Mouse (Mus musculus) regulatory T cell (primary cell): ENCODE results near the gene Pknox1.
"Not testable (repeated sequence)": the region's sequence is repeated elsewhere in the genome, so short reads cannot be mapped to it uniquely, and the experiment has no call there.

Experiments
- in situ Hi-C: fragments of 300-600 bp; cut with MboI, MseI; formaldehyde crosslinking; loops from one replicate; pipeline ENCODE4 v1.15.1; 2025; ENCODE audit warnings: high pct_unique_total_duplicates

Pknox1 gene

GRCm38 (mm10) chr17:31595077-31595476, 30.5 kb downstream of the Pknox1 start:
- in situ Hi-C loops: no loop called here

DNA sequence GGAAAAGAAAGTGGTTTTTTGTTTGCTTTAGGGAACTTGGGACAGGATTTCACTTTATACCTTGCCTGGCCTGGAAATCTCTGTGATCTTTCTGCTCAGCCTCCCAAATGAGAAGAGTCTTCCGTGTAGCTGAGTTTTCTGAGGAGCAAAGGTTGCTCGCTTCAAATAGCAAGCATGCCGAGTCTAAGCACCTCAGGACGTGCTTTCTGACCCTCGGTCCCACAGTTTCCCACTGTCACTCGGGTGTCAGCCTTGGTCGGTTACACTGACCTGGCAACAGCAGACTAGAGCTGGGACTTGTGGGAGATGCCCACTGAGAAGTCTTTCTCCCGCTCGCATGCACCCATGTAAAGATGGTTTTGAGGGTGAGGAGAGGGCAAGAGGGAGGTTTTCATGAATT, 33.4 kb downstream of the Pknox1 start:
- in situ Hi-C loops: no loop called here

- in situ Hi-C loops: no loop called here
Measured at GRCm38 (mm10) chr17:31598593-31598992, 34.1 kb downstream of the Pknox1 start.

DNA sequence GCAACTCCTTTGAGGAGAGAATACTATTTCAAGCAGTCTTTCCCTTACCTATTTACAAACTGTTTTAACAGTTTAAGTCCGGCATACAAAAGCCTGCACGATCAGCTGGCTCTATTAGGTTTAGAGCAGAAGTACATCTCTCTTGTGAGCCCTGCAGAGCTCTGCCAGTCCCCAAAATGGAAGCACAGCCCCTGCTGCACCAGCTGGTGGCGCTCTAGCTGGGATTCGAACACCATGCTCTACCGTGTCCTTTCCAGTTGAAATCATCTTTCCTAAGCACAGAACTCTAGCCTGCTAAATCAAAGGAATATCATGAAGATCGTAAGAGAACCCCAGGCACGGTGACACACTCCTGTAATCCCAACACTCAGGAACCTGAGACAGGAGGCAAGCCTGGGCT, 41.9 kb downstream of the Pknox1 start:
- in situ Hi-C loops: no loop called here

GRCm38 (mm10) chr17:31607256-31607951, 42.9 kb downstream of the Pknox1 start:
- in situ Hi-C loops: no loop called here

DNA sequence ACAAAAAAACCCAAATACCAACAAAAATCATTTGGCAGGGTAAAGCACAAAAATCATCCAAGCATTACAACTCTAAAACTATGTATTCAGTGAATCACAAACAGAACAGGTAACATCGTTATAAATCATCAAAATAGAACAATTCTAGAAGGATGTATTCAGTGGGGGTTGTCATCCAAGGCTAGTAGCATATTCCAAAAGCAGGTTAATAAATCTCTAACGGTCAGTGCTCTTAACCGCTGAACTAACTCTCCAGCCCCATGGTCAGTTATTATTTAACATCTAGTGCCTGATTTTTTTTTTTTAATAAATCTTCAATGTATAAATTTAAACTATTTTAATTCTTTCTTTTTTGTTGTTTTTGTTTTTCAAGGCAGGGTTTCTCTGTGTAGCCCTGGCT, 44.6 kb downstream of the Pknox1 start:
- in situ Hi-C loops: not testable (repeated sequence)

DNA sequence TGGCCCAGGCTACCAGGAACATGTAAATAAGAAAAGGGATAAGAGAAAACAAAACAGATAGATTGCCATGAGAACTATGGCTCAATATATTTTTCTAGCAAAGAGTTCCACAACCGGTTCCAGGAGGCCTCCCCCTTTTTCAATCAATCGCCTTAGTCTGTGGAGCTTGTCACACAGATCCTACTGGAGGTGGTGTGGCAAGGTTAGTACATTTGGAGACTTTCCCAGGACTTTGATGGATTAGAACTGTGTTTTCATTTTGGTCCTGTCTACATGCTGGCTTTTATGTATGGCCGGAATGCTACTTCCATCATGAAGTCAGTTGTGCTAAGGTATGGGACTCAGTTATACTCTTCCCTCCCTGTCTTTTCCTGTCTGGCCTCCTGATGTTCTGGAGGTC, 45.4 kb downstream of the Pknox1 start:
- in situ Hi-C loops: no loop called here

- in situ Hi-C loops: no loop called here
Measured at GRCm38 (mm10) chr17:31613086-31613755, 48.7 kb downstream of the Pknox1 start.

DNA sequence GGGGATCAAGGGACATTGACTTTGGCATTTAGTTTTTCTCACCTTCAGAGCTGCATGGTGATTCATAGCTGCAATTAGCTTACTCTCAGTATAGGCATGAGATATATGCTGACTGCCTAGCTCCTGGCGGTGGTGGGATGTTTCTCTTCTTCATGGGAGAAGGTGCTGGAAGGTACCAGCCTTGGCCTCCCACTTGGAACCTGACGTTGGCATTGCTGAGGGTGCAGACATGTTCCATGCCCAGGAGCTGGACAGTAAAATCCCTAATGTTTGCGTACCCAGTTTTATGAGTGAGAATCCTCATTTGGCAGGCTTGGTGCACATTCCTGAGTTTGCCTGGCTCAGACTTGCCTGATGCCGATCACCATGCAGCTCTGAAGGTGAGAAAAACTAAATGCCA, 58.6 kb downstream of the Pknox1 start:
- in situ Hi-C loops: no loop called here

DNA sequence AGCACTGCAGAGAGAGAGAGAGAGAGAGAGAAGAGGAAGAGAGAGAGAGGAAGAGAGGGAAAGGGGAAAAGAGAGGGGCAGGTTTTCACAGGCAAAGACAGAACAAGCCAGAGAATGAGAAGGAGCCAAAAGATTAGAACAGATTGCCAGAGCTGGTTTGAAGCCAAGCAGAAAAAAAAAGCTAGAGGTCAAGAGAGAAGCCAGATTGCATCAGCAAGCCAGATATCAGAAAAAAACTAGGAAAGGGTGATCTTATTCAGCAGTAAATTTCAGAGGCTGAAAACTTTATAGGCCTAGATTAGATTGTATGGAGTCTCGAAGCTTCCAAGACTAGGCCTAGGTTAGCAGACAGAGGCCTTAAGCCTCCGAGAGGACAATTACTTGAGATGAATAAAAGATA, 63.4 kb downstream of the Pknox1 start:
- in situ Hi-C loops: no loop called here

DNA sequence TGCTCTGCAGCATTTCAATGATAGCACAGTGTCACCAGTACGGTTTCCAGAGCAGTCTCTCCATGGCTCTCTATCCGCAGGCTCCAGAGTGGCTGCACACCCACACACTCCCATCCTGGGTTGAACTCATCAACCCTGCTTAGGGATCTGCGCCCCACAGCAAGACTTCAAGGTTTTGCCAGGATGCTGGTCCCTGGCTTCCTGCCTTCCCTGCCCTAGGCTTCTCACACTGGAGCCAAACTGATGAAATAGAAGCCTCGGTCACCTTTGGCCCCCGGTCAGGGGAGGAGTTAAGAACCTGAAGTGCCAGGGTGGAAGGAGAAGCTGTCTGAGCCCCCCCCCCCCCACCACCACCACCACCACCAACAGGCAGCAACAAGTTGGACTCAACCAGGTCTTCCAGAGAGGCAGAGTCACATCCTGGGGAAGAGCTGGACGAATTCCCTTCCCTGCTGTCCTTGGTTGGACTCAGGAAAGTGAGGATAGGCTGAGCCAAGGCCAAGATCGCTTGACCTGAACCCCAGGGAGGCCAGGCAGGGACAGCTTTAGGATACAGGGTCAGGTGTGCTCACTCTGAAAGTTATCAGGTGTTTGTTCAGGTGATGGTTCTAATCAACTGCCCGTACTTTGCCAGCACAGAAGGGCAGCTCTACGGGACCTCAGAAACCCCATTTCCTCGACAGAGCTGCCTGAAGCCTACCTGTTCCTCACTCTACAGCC, 66.7 kb downstream of the Pknox1 start:
- in situ Hi-C loops: no loop called here

DNA sequence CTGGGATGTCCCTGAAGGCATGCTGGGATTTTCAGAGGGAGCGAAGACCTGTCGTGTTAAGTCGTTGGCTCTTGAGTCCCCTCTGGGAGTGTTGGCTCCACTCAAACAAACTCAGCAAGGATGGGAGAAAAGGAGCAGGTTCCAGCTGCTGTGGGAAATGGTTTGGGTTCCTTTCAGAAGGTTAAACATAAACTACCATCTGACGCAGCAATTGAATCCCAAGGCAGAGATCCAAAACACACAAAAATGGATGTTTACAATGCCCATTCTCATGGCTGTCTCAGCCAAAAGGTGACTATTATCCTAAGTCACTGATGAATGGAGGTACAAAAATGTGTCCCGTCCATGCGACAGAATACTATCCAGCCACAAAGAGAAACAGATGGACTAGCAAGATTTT, 68.5 kb downstream of the Pknox1 start:
- in situ Hi-C loops: no loop called here

GRCm38 (mm10) chr17:31634896-31635295, 70.4 kb downstream of the Pknox1 start:
- in situ Hi-C loops: no loop called here

DNA sequence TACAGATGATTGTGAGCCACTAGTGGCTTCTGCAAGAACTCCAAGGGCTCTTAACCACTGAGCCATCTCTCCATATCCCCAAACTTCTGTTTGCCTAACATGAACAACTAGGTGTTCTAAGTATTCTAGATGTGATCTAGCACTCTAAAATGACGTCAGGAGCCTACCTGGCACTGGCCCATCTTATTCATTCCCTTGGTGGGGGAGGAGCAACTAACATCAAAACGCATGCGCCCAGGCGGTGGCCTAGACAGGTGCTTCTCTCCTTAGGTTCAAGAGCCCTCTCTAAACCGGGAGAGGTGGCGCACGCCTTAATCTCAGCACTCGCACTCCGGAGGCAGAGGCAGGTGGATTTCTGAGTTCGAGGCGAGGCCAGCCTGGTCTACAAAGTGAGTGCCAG, 71.2 kb downstream of the Pknox1 start:
- in situ Hi-C loops: no loop called here

DNA sequence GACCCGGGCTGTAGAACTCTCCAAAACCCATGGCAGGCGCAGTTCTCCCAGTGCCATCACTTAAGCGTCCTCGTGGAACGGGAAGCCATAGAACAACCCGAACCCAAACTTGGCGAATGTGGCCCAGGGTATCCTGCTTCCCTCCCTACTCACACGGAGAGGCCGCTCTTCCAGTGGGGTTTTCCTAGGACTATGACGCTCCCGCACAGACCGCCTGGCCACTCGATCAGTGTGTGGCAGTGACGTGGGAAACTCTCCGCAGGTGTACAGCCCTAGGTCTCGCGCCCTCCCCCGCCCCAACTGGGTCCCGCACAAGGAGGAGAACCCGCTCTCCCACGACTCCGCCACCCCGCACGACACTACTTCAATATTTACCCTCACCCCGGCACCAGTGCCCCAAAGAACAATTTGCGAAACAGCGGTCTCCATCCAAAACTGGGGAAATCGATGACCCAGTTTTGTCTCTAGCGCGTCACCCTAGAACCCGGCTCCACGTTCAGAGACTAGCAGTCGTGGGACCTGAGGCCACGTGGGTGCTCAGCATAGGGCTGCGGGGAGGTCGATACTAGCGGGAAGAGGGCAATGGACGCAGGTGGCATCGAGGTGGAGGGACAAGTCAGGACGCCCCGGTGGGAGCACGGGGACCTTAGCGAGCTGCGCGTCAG, 71.9 kb downstream of the Pknox1 start:
- in situ Hi-C loops: no loop called here

DNA sequence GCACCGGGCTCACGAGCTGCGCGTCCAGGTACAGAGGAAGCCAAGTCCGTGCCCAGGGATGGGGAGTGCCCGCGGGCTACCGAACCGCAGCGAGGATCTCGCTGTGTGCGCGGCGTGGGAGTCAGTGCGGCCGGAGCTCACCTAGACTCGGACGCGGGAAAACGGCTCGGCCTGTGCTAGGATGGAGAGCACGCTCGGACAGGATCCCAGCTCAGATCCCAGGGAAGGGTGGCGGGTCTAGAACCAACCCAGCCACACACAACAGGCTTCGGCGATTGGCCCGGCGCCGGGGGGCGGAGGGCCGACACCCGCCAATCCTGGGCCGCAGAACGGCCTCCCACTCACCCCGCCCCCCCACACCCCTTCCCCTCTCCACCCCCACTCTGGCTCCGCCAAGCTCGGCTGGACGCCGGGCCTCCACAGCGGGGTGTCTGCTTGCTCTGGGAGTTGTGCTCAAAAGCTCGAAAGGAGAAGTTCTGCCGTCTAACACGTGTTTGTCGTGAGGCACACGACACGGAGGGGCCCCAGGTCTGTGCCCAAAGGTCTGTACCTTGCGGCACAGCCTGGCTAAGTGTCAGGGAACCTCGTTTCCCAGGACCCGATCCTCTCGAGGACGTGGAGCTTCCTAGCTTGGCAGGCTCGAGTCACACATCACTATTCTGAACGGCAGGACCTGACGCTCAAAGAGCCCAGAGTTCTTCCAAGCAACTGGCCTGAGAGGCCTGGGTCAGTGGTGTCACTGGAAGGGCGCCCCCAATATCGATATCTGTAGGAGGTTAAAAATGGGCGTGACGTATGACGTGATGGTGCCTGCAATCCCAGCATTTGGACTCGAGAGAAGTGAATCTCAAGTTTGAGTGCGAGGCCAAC, 72.6 kb downstream of the Pknox1 start, which contains the start of gene Cbs:
Gene Cbs (minus strand): TSS at position 297 of the 870 bp plus-strand sequence.
- in situ Hi-C loops: no loop called here

DNA sequence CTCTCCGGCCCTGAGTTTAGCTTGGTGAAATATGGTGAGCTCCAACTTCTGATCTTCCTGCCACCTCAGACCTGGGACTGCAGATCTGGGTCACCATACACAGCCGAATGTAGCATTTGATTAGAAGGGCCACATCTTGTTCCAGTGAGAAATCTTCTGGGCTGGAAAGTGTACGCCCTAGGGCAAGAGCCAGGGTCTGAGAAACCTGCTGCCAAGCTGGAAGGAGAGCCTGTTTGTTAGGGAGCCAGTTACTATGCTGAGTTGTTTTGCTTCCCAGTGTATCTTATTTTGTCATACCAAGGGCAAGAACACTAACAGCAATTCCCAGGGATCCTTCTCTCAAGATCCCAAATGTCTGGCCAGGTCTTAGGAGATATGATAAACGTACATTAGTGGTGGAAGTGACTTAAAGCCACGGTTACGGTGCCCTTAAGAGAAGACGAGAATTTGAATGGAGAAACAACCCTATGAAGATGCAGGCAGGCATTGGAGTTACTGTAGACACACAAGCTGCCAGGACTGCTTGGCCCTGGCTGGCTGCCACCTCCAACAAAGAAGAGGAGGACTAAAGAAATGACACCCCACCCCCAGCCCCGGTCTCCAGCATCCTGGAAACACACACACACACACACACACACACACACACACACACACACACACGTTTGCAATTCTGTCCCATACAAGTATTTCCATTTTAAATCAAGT, 73.5 kb downstream of the Pknox1 start:
- in situ Hi-C loops: no loop called here

GRCm38 (mm10) chr17:31639651-31640050, 75.1 kb downstream of the Pknox1 start:
- in situ Hi-C loops: no loop called here

GRCm38 (mm10) chr17:31642331-31642730, 77.8 kb downstream of the Pknox1 start:
- in situ Hi-C loops: no loop called here

GRCm38 (mm10) chr17:31642913-31643312, 78.4 kb downstream of the Pknox1 start:
- in situ Hi-C loops: no loop called here
